Mouse (Mus musculus) thymus, postnatal 36 days (tissue): ENCODE results near the gene Foxp1.

Experiments
- DNase-seq, 2 experiments: peaks; one replicate each; pipeline ENCODE4 v3.0.0; 2022; ENCODE audit warnings: mixed read lengths in 2 of 2

Foxp1 gene

GRCm38 (mm10) chr6:99007542-99007941 is 515.0 kb downstream of the Foxp1 start:
- DNase-seq: no peak

GRCm38 (mm10) chr6:99004255-99004997 is 518.1 kb downstream of the Foxp1 start:
- no peak for DNase-seq

GRCm38 (mm10) chr6:99003108-99003709 is 519.3 kb downstream of the Foxp1 start:
- no peak for DNase-seq

- DNase-seq: no peak
These were observed 520.9 kb downstream of the Foxp1 start for GRCm38 (mm10) chr6:99001637-99002036.

GRCm38 (mm10) chr6:98998971-98999932 is 523.3 kb downstream of the Foxp1 start:
- no peak for DNase-seq

GRCm38 (mm10) chr6:98997742-98998141 is 524.8 kb downstream of the Foxp1 start:
- DNase-seq: no peak

- no peak for DNase-seq
These were observed 525.7 kb downstream of the Foxp1 start for GRCm38 (mm10) chr6:98996822-98997221.

- DNase-seq: no peak
These were observed 526.2 kb downstream of the Foxp1 start for GRCm38 (mm10) chr6:98996346-98996745.

GRCm38 (mm10) chr6:98995681-98996080 is 526.8 kb downstream of the Foxp1 start:
- no peak for DNase-seq

GRCm38 (mm10) chr6:98994902-98995301 is 527.6 kb downstream of the Foxp1 start:
- DNase-seq: no peak

- DNase-seq: no peak
These were observed 528.3 kb downstream of the Foxp1 start for GRCm38 (mm10) chr6:98994104-98994787.

- DNase-seq: no peak
These were observed 529.3 kb downstream of the Foxp1 start for GRCm38 (mm10) chr6:98993231-98993630.

GRCm38 (mm10) chr6:98992772-98993147 is 529.8 kb downstream of the Foxp1 start:
- no peak for DNase-seq

- DNase-seq: no peak
These were observed 530.4 kb downstream of the Foxp1 start for GRCm38 (mm10) chr6:98991900-98992771.

GRCm38 (mm10) chr6:98987533-98988169 is 534.9 kb downstream of the Foxp1 start:
- no peak for DNase-seq

GRCm38 (mm10) chr6:98985452-98985851 is 537.1 kb downstream of the Foxp1 start:
- no peak for DNase-seq

GRCm38 (mm10) chr6:98984626-98985025 is 537.9 kb downstream of the Foxp1 start:
- no peak for DNase-seq

GRCm38 (mm10) chr6:98984026-98984425 is 538.5 kb downstream of the Foxp1 start:
- no peak for DNase-seq

- no peak for DNase-seq
These were observed 539.1 kb downstream of the Foxp1 start for GRCm38 (mm10) chr6:98983311-98983838.

- no peak for DNase-seq
These were observed 541.3 kb downstream of the Foxp1 start for GRCm38 (mm10) chr6:98981265-98981664.

GRCm38 (mm10) chr6:98980432-98980831 is 542.1 kb downstream of the Foxp1 start:
- no peak for DNase-seq
